In the genomic region with DNA sequence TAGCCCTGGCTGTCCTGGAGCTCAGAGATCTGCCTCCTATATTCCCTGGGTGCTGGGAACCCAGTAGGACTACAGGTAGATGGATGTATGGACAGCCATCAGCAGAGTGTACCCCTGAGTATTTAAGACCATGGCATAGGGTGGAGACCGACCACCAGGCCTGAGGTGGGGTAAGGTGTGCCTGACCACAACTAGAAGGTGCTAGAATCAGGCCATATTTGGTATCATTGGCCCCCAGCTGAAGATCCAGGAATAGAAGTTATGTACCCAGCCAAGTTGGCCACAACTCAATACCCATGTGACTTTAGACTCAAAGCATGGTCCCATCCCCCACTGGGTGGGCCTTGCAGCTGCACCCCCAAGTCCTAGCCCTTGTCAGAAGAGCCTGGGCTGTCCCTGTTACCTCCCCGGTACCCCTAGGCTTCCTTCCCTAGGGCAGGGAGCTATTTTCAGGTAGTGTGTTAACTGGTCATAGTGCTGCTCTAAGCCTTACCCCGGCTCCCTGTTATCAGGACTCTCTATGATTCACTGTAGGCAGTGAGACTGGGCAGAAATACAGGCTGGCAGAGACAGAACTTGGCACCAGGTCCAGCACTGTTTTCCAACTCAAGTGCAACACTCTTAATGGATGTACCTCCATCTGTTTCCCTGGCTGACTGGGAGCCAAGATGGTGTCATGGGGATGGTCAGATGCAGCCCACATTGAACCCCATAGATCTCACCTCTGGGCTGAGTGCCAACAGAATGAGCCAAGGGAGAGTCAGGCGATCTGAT, we compare ENCODE assay signal across 10 mouse cellular contexts. TPM values are rescaled to one million over a fixed set of nuclear protein-coding genes. Genes with fewer than 3 reads are reported as not detected.
DNase-seq lines count a peak whose midpoint lies in the region; ATAC-seq and TF ChIP-seq lines count a peak whose summit lies in the region.
"Had no signal": no experiment of that assay in that cellular context is flagged by ENCODE, and none has a peak within 500 bp of the region (broad histone marks: within the 10 kb centered on the region; RNA-seq: fewer than 3 reads in every experiment).

No protein-coding gene starts in this region.

- no peaks in the 10 kb centered on the region for H3K27me3 ChIP-seq in kidney, embryonic 14.5 days (ENCODE audit: control insufficient read depth, insufficient read depth, low read length)
- H3K27me3 ChIP-seq: CH12.LX had no signal

- WGBS in kidney, embryonic 14.5 days: 78% methylated on average over 4 of the region's 4 CpGs

- H3K36me3 ChIP-seq in kidney, embryonic 14.5 days (ENCODE audit: control insufficient read depth, insufficient read depth, low read length): no peaks in the 10 kb centered on the region

- DNase-seq in gastrocnemius, adult 2 months: peak; percentile 54
- no peak for DNase-seq in gastrocnemius, adult 18-20 months (ENCODE audit: low spot score)
- peak; percentile 19 for DNase-seq in Muller cell, postnatal 12 days (ENCODE audit: inconsistent ontology term)
- DNase-seq in cerebellum, postnatal 36 days: peak; percentile 85 to 89
- peak; percentile 31 to 65 for DNase-seq in layer of hippocampus, adult 8-10 months (ENCODE audit: low spot score in 2 of 2)
- no peak for DNase-seq in kidney, postnatal 36 days

- H3K9me3 ChIP-seq in kidney, embryonic 14.5 days (ENCODE audit: control insufficient read depth, low read length): no peaks in the 10 kb centered on the region

- no peak overlapping the region for H3K4me3 ChIP-seq in gastrocnemius, adult 2 months
- H3K4me3 ChIP-seq in kidney, embryonic 14.5 days (ENCODE audit: low read length): no peak overlapping the region

- H3K4me2 ChIP-seq in kidney, embryonic 14.5 days (replicated peaks; ENCODE audit: low read depth, low read length): no peak overlapping the region

- no peak for TF ChIP-seq CTCF in gastrocnemius, adult 2 months (IDR thresholded peaks at IDR 0.05)

- 0 out of 2 replicates have a peak, but pooled peaks cover 3% of the 10 kb centered on the region for H3K4me1 ChIP-seq in kidney, embryonic 14.5 days (ENCODE audit: control insufficient read depth, insufficient read depth, low read length)

- H3K27ac ChIP-seq in gastrocnemius, adult 2 months: peak overlapping the region; percentile 68
- H3K27ac ChIP-seq in kidney, embryonic 14.5 days (ENCODE audit: low read depth, low read length): no peak overlapping the region

- no peak for ATAC-seq in megakaryocyte-erythroid progenitor cell, adult 5-6 weeks (replicated peaks; ENCODE audit: low FRiP score, low TSS enrichment, poor library complexity, severe bottlenecking)
- no peak for ATAC-seq in kidney, embryonic 14.5 days (ENCODE audit: low FRiP score, low TSS enrichment)

- no peak overlapping the region for H3K9ac ChIP-seq in kidney, embryonic 14.5 days (ENCODE audit: low read depth, low read length)

- intact Hi-C loops in gastrocnemius, adult 2 months (cut with DNase I): no loop called here

RNA-seq across cellular contexts. Expression of gene A4galt, which starts 18.2 kb away (rescaled TPM):
- total RNA-seq in gastrocnemius, adult 2 months (2021): 1 to 10 TPM; 2.8 to 4.0 TPM
- total RNA-seq in gastrocnemius, adult 18-20 months (2021): 1 to 10 TPM; 3.0 to 3.3 TPM
- 1 to 10 TPM; 3.7 to 4.5 (median 4.3) TPM for total RNA-seq in layer of hippocampus, adult 8-10 months (2022)
- total RNA-seq in megakaryocyte-erythroid progenitor cell, adult 5-6 weeks (2014; fragmentation: Nextera tagmentation): not detected in 2 replicates
- not detected in 2 replicates for total RNA-seq in megakaryocyte-erythroid progenitor cell, adult 5-6 weeks (2017)
- 14.8 and 19.9 TPM in 2 replicates for polyA plus RNA-seq in kidney, embryonic 14.5 days (2014; fragmentation: Nextera tagmentation; extraction: Ambion mirVana)
- total RNA-seq: common myeloid progenitor, adult 5-6 weeks had no signal

Comparison
In these comparisons a context has a peak if more than half of its experiments do, and no peak if none do; other contexts are left out.
1. DNase-seq: peak in gastrocnemius, adult 2 months (single experiment), Muller cell, postnatal 12 days (single experiment), cerebellum, postnatal 36 days (2 of 2) and layer of hippocampus, adult 8-10 months (2 of 2); none in gastrocnemius, adult 18-20 months (single experiment) and kidney, postnatal 36 days (0 of 2).